Mouse (Mus musculus) heart, embryonic 10.5 days (tissue): ENCODE measurements around the gene Borcs7. TPM values are rescaled to one million over a fixed set of nuclear protein-coding genes. Genes with fewer than 3 reads are reported as not detected.
A peak's percentile ranks its signal among the peaks of the same experiment; 100 is the strongest.

Experiments
- DNase-seq: peaks from one replicate; pipeline ENCODE4 v3.0.0-alpha.2; 2017; ENCODE audit warnings: low spot score
- H3K27ac ChIP-seq: fragments of 300-500 bp; sonication (generic); 2 replicates; pipeline ENCODE4 v1.5.1; 2016; ENCODE audit warnings: mild to moderate bottlenecking
- H3K27me3 ChIP-seq: fragments of 300-500 bp; sonication (generic); 2 replicates; pipeline ENCODE4 v1.6.1; 2016; ENCODE audit warnings: mild to moderate bottlenecking; ENCODE audit not compliant: poor library complexity, insufficient read depth, severe bottlenecking
- H3K36me3 ChIP-seq: fragments of 300-500 bp; sonication (generic); 2 replicates; pipeline ENCODE4 v1.6.1; 2016; ENCODE audit warnings: mild to moderate bottlenecking, moderate library complexity
- H3K4me1 ChIP-seq: fragments of 300-500 bp; sonication (generic); 2 replicates; pipeline ENCODE4 v1.6.1; 2016; ENCODE audit warnings: mild to moderate bottlenecking
- H3K4me3 ChIP-seq: fragments of 300-500 bp; sonication (generic); 2 replicates; pipeline ENCODE4 v1.5.1; 2016; ENCODE audit warnings: mild to moderate bottlenecking, moderate library complexity
- H3K9me3 ChIP-seq: fragments of 300-500 bp; sonication (generic); 2 replicates; pipeline ENCODE4 v1.6.1; 2016; ENCODE audit warnings: mild to moderate bottlenecking, moderate library complexity
- WGBS: fragments of 180-500 bp; shearing (Covaris S2); methylation state at CpG from one replicate; pipeline ENCODE4 v1.1.7; 2016; 5-methylcytosine and 5-hydroxymethylcytosine counted together
- polyA plus RNA-seq: library from polyadenylated mRNA; unstranded; fragments of >200 nt; fragmentation: Nextera tagmentation; extraction: Ambion mirVana; gene quantifications from 2 replicates; pipeline ENCODE4 v1.2.1, GENCODE M21; 2016

Gene Borcs7
- polyA plus RNA-seq, 1 experiment from 2014 or later: 13.7 TPM

GRCm38 (mm10) chr19:46705779-46706495, 16.2 kb downstream of the Borcs7 start:
- H3K9me3 ChIP-seq: no peaks in the 10 kb centered on the region
- DNase-seq: no peak
- peaks cover 28% of the 10 kb centered on the region; the same call in 1 of the 2 replicates for H3K36me3 ChIP-seq
- H3K27me3 ChIP-seq: no peaks in the 10 kb centered on the region
- H3K4me3 ChIP-seq: no peak overlapping the region
- whole genome bisulfite sequencing: 48% methylated on average over 7 of the region's 7 CpGs
- no peak overlapping the region for H3K27ac ChIP-seq
- peaks cover 29% of the 10 kb centered on the region for H3K4me1 ChIP-seq

DNA sequence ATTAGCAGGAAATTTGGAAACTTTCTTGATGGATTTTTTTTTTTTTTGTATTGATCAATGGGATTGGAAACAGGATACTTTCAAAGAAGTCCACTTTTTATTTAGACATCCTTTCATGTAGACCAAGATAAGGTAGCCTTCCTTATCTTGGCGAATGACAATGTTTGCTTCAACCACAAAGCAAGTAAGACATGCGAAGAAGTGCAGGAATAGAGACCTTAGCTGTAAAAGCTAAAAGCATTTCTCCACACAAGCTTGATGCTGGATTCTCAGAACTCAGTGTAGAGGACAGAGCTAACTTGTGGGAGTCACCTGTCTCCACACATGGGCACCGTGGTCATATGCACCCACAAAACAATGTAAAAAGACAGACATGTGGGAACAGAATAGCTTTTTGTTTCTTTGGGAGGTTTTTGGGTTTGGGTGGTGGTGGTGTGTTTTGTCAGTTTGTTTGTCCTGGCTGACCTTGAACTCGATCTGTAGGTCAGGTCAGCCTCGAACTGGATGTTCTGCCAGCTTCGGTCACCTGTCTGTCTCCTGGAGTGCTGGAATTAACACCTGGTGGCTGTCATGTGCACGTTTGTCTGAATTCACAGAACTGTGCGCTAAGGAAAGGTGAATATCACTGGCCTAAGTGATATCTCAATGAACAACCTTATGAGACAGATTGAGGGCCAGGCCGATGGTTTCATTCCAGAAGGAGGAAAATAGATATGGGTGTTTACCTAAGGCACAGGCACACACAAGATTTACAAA, 17.0 kb downstream of the Borcs7 start:
- Histone ChIP-seq H3K36me3 (peaks cover 25% of the 10 kb centered on the region; the same call in 1 of the 2 replicates), H3K27ac (peak overlapping the region; percentile 94), H3K27me3 (no peaks in the 10 kb centered on the region), H3K4me1 (peaks cover 29% of the 10 kb centered on the region), H3K9me3 (no peaks in the 10 kb centered on the region), H3K4me3 (peak overlapping the region; percentile 73)
- WGBS: 66% methylated on average over 9 of the region's 9 CpGs
- DNase-seq: no peak

DNA sequence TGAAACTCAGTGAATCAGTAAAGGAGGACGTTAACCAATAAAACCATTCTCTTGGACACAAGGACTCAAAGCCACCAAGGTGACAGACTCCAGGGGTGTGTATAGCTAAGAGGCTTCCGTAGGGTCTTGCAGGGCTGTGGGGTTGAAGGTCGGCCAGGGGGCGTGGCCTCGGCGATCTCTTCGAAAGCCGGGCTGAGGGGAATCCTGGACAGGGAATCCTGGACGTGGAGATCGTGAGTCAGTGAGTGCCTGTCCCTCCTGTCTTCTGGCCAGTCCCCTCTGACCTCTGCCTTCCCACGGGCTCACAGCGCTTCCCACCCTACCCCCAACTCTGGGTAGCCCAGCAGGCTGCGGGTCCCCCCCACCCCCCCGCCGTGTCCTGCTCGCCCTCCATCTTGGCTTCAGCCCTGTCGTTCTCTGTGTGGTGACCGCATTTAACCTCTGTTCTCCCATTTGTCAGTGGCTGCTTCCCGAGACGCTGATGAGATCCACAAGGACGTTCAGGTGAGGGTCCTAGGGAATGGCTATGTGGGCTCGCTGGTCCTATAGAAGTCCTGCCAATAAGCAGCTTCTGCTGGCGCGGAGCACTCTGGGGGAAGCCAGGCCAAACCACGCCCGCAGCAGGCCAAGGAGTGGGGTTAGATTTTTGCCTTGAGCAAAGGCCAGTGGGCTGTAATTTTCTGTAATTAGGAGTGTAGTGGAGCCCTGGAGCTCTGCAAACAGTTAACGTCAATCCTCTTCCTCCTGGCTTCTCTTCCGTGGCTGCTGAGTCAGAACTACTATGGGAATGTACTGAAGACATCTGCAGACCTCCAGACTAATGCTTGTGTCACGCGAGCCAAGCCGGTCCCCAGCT, 17.8 kb downstream of the Borcs7 start, which contains the start of gene As3mt:
Gene As3mt (plus strand): TSS at position 163 of the 856 bp plus-strand sequence.
- Histone ChIP-seq H3K27me3 (no peaks in the 10 kb centered on the region), H3K4me1 (peaks cover 29% of the 10 kb centered on the region), H3K36me3 (peaks cover 20% of the 10 kb centered on the region; the same call in 1 of the 2 replicates), H3K27ac (peak within 1 kb of the TSS; percentile 94), H3K9me3 (no peaks in the 10 kb centered on the region), H3K4me3 (peak within 1 kb of the TSS; percentile 73)
- peak; percentile 90 for DNase-seq
- WGBS: 9% methylated on average over 31 of the region's 31 CpGs

- H3K36me3 ChIP-seq: peaks cover 27% of the 10 kb centered on the region
- 82% methylated on average over 4 of the region's 4 CpGs for WGBS
- H3K27ac ChIP-seq: no peak overlapping the region
- no peaks in the 10 kb centered on the region for H3K27me3 ChIP-seq
- no peak overlapping the region for H3K4me3 ChIP-seq
- H3K9me3 ChIP-seq: no peaks in the 10 kb centered on the region
- H3K4me1 ChIP-seq: peaks cover 26% of the 10 kb centered on the region
- DNase-seq: no peak
Measured at GRCm38 (mm10) chr19:46710614-46711013, 20.9 kb downstream of the Borcs7 start.

GRCm38 (mm10) chr19:46714234-46714633, 24.5 kb downstream of the Borcs7 start:
- WGBS: 89% methylated on average over 8 of the region's 8 CpGs
- Histone ChIP-seq H3K36me3 (peaks cover 45% of the 10 kb centered on the region), H3K4me3 (no peak overlapping the region), H3K27me3 (no peaks in the 10 kb centered on the region), H3K4me1 (0 out of 2 replicates have a peak, but pooled peaks cover 4% of the 10 kb centered on the region), H3K27ac (no peak overlapping the region), H3K9me3 (peaks cover 4% of the 10 kb centered on the region; the same call in 1 of the 2 replicates)
- no peak for DNase-seq

DNA sequence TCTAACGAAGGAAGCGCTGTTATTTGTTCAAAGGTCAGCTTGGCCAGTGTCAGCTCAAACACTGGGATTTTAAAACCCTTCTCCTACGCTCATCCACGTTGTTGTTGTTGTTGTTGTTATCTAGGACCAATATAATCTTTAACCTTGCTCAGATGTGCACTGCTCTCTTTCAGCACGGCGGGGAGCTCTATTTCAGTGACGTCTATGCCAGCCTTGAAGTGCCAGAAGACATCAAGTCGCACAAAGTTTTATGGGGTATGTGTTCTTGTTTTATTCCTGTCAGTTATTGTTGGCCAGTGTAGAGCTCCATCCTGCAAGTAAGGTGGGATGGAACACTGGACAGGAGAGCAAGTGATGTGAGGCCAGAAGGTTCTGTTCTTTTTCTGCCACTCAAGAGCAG, 25.3 kb downstream of the Borcs7 start:
- no peak for DNase-seq
- no peak overlapping the region for H3K4me3 ChIP-seq
- 89% methylated on average over 8 of the region's 8 CpGs for WGBS
- peaks cover 47% of the 10 kb centered on the region for H3K36me3 ChIP-seq
- H3K27me3 ChIP-seq: no peaks in the 10 kb centered on the region
- no peak overlapping the region for H3K27ac ChIP-seq
- peaks cover 4% of the 10 kb centered on the region; the same call in 1 of the 2 replicates for H3K9me3 ChIP-seq
- 0 out of 2 replicates have a peak, but pooled peaks cover 4% of the 10 kb centered on the region for H3K4me1 ChIP-seq

DNA sequence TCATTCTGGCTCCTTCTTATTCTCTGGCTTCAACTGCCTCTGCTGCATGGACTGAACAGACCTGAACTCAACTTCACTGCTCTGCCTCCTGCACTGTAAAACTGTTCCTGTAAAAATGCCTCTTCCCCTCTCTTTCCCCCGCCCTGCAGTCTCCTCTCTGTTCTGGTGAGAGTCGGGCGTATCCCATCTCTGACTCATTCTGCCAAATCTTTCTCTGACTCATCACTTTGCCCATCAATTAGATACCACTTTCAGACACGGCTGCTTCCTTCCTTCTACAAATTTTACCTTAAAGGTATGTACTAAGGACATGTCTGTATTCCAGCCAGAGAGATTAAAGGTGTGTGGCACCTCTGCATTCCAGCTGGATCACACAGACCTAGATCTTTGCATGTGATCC, 28.4 kb downstream of the Borcs7 start:
- no peak for DNase-seq
- H3K36me3 ChIP-seq: peaks cover 62% of the 10 kb centered on the region
- H3K27ac ChIP-seq: no peak overlapping the region
- peaks cover 5% of the 10 kb centered on the region; the same call in 1 of the 2 replicates for H3K4me1 ChIP-seq
- H3K27me3 ChIP-seq: no peaks in the 10 kb centered on the region
- H3K9me3 ChIP-seq: peaks cover 4% of the 10 kb centered on the region; the same call in 1 of the 2 replicates
- no peak overlapping the region for H3K4me3 ChIP-seq
- 75% methylated on average over 4 of the region's 4 CpGs for WGBS

DNA sequence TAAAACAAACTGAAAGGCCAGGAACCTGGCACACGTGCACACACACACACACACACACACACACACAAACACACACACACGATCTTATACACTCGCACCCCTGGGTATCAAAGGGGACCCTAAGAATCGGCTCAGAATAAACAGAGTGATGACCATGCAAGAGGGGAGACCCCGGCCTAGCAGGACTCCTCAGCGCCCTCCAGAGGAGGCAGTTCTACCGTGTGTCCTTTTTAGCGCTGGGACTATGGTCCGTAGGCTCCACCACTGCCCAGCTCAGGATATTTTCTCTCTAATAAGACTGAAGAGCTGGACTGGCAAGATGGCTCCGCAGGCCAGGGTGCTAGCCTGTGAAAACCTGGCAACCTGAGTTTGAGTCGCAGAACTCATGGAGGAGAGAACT, 34.7 kb downstream of the Borcs7 start:
- H3K9me3 ChIP-seq: no peaks in the 10 kb centered on the region
- no peak overlapping the region for H3K4me3 ChIP-seq
- peaks cover 22% of the 10 kb centered on the region for H3K4me1 ChIP-seq
- 69% methylated on average over 11 of the region's 11 CpGs for WGBS
- peaks cover 62% of the 10 kb centered on the region for H3K36me3 ChIP-seq
- DNase-seq: no peak
- no peaks in the 10 kb centered on the region for H3K27me3 ChIP-seq
- H3K27ac ChIP-seq: no peak overlapping the region

GRCm38 (mm10) chr19:46726142-46726541, 36.4 kb downstream of the Borcs7 start:
- peaks cover 22% of the 10 kb centered on the region for H3K4me1 ChIP-seq
- WGBS: 99% methylated on average over 8 of the region's 8 CpGs
- no peaks in the 10 kb centered on the region for H3K27me3 ChIP-seq
- H3K36me3 ChIP-seq: peaks cover 47% of the 10 kb centered on the region
- peak; percentile 30 for DNase-seq
- no peak overlapping the region for H3K27ac ChIP-seq
- H3K9me3 ChIP-seq: no peaks in the 10 kb centered on the region
- no peak overlapping the region for H3K4me3 ChIP-seq

GRCm38 (mm10) chr19:46727140-46727736, 37.5 kb downstream of the Borcs7 start:
- peak; percentile 68 for DNase-seq
- H3K4me3 ChIP-seq: no peak overlapping the region; the same call in 1 of the 2 replicates
- peaks cover 42% of the 10 kb centered on the region for H3K36me3 ChIP-seq
- H3K4me1 ChIP-seq: peaks cover 18% of the 10 kb centered on the region
- H3K27me3 ChIP-seq: no peaks in the 10 kb centered on the region
- no peak overlapping the region for H3K27ac ChIP-seq
- H3K9me3 ChIP-seq: no peaks in the 10 kb centered on the region
- WGBS: 50% methylated on average over 8 of the region's 8 CpGs

DNA sequence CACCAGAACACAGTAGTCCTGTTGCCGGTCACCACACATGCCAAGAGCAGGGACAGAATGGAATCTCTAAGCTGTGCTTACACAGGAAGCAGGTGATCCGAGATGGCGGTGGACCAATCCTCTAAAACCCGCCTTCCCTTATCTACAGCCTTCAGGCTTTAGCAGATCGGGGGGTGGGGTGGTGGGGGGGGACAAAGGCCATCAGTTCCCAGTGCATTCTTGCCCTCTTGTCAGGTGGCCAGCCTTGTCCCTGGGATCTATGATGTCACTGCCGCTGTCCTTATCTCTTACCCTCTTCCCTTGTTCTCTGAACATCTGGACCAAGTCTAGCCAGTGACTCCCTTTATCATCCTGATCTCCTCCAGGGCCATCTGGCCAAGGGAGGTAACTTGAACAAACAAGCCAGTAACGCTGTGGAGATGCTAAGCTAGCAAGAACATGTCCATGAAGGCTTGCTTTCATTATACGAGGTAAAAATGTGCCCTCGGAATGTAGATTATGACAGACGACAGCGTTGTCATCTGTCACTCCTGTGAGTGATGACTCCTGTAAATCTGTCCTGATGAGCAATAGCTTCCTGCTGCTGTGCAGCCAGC, 38.3 kb downstream of the Borcs7 start:
- H3K9me3 ChIP-seq: no peaks in the 10 kb centered on the region
- peak overlapping the region; percentile 13; the same call in 1 of the 2 replicates for H3K4me3 ChIP-seq
- WGBS: 25% methylated on average over 11 of the region's 11 CpGs
- H3K4me1 ChIP-seq: peaks cover 18% of the 10 kb centered on the region
- peak; percentile 80 for DNase-seq
- H3K27me3 ChIP-seq: no peaks in the 10 kb centered on the region
- peaks cover 39% of the 10 kb centered on the region for H3K36me3 ChIP-seq
- H3K27ac ChIP-seq: peak overlapping the region; percentile 42

DNA sequence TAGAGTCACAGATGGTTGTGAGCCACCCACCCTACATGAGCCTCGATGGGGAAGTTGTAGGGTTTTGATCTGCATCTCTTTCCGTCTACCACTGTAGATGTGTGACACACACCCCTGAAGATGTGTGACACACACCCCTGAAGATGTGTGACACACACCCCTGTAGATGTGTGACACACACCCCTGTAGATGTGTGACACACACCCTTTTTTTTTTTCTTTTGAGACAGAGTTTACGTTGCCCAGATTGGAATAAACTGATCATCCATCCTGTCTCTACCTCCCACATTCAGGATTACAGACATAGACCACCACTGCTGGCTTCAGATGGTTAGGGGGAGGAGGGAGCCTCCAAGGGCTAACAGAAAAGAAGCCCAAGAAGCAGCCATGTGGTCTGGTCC, 39.2 kb downstream of the Borcs7 start:
- 76% methylated on average over 3 of the region's 3 CpGs for WGBS
- Histone ChIP-seq H3K4me3 (no peak overlapping the region), H3K27me3 (no peaks in the 10 kb centered on the region), H3K4me1 (peaks cover 24% of the 10 kb centered on the region), H3K36me3 (peaks cover 37% of the 10 kb centered on the region), H3K27ac (no peak overlapping the region), H3K9me3 (no peaks in the 10 kb centered on the region)
- DNase-seq: no peak
